Mouse (Mus musculus) lung, embryonic 16.5 days (tissue): ENCODE data around the gene Egfem1. TPM values are rescaled to one million over a fixed set of nuclear protein-coding genes. Genes with fewer than 3 reads are reported as not detected.
A peak's percentile ranks its signal among the peaks of the same experiment; 100 is the strongest.

Experiments used
- ATAC-seq: fragments of 200-750 bp; cut with Nextera tagmentation; 2 replicates; pipeline ENCODE4 v1.8.0; 2017; ENCODE audit warnings: low read depth, mild to moderate bottlenecking, moderate library complexity
- H3K27ac ChIP-seq: fragments of 300-500 bp; sonication (generic); 2 replicates; pipeline ENCODE4 v1.5.1; 2014; ENCODE audit warnings: mild to moderate bottlenecking, control low read depth, low read length
- H3K27me3 ChIP-seq: fragments of 300-500 bp; sonication (generic); 2 replicates; pipeline ENCODE4 v1.6.1; 2014; ENCODE audit warnings: low read depth, low read length, mixed read lengths; ENCODE audit not compliant: control insufficient read depth, insufficient read depth
- H3K36me3 ChIP-seq: fragments of 300-500 bp; sonication (generic); 2 replicates; pipeline ENCODE4 v1.6.1; 2014; ENCODE audit warnings: low read length; ENCODE audit not compliant: control insufficient read depth, insufficient read depth
- H3K4me1 ChIP-seq: fragments of 300-500 bp; sonication (generic); replicated peaks from 2 replicates; pipeline ENCODE4 v1.6.1; 2014; ENCODE audit warnings: low read length, mixed read lengths; ENCODE audit not compliant: control insufficient read depth, insufficient read depth
- H3K4me2 ChIP-seq: fragments of 300-500 bp; sonication (generic); 2 replicates; pipeline ENCODE4 v1.6.1; 2014; ENCODE audit warnings: low read depth, low read length, control low read depth
- H3K4me3 ChIP-seq: fragments of 300-500 bp; sonication (generic); 2 replicates; pipeline ENCODE4 v1.5.1; 2014; ENCODE audit warnings: mild to moderate bottlenecking, low read length, control low read depth
- H3K9ac ChIP-seq: fragments of 300-500 bp; sonication (generic); 2 replicates; pipeline ENCODE4 v1.6.1; 2014; ENCODE audit warnings: low read length, control low read depth
- H3K9me3 ChIP-seq: fragments of 300-500 bp; sonication (generic); 2 replicates; pipeline ENCODE4 v1.6.1; 2016; ENCODE audit warnings: low read length; ENCODE audit not compliant: control insufficient read depth
- WGBS: fragments of 180-500 bp; shearing (Covaris S2); extraction: QIAGEN DNeasy Blood & Tissue Kit; methylation state at CpG from one replicate; pipeline ENCODE4 v1.1.7; 2014; 5-methylcytosine and 5-hydroxymethylcytosine counted together
- polyA plus RNA-seq: library from polyadenylated mRNA; unstranded; fragments of >200 nt; fragmentation: Nextera tagmentation; extraction: Ambion mirVana; gene quantifications from 2 replicates; pipeline ENCODE4 v1.2.1, GENCODE M21; 2015

The Egfem1 gene
- polyA plus RNA-seq, 1 experiment from 2014 or later, result 18.5 TPM

DNA sequence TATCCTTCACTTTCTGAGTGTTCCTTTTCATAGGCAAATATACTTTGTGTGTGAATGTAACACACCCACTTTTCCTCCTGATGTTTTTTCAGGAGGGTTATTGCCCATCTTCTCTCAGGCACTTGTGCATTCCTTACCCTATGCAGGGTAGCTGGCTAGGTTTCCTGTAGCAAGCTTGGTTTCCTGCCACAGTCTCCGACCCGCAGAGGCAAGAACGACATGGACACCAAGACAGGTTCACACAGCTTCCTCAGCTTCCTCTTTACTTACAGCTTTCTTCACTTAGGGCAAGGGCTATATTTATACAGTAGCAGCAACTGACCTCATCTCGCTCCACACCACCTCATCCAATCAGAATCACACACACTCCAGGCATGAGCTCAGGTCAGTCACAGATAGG lies 10.5 kb upstream of the Egfem1 start:
- H3K36me3 ChIP-seq, result no peaks in the 10 kb centered on the region
- WGBS, result 62% methylated on average over 4 of the region's 4 CpGs
- H3K27me3 ChIP-seq, result no peaks in the 10 kb centered on the region
- no peak overlapping the region for H3K4me2 ChIP-seq
- H3K9me3 ChIP-seq, result no peaks in the 10 kb centered on the region
- H3K27ac ChIP-seq, result no peak overlapping the region
- H3K4me3 ChIP-seq, result no peak overlapping the region
- ATAC-seq, result no peak
- no peaks in the 10 kb centered on the region for H3K4me1 ChIP-seq
- H3K9ac ChIP-seq, result no peak overlapping the region

GRCm38 (mm10) chr3:29081517-29081916 lies 306 bp upstream of the Egfem1 start:
- 23% methylated on average over 13 of the region's 13 CpGs for WGBS
- H3K27me3 ChIP-seq, result peaks cover 36% of the 10 kb centered on the region
- H3K36me3 ChIP-seq, result no peaks in the 10 kb centered on the region
- peaks cover 12% of the 10 kb centered on the region; the same call in 1 of the 2 replicates for H3K4me1 ChIP-seq
- peak overlapping the region; percentile 52 for H3K4me3 ChIP-seq
- no peaks in the 10 kb centered on the region for H3K9me3 ChIP-seq
- no peak overlapping the region for H3K27ac ChIP-seq
- peak; percentile 34; the same call in 1 of the 2 replicates for ATAC-seq
- no peak overlapping the region for H3K9ac ChIP-seq
- H3K4me2 ChIP-seq, result peak overlapping the region; percentile 81

- H3K27me3 ChIP-seq, result peaks cover 36% of the 10 kb centered on the region
Observed at GRCm38 (mm10) chr3:29082296-29082995, 623 bp downstream of the Egfem1 start.

GRCm38 (mm10) chr3:29082996-29083350 lies 1.1 kb downstream of the Egfem1 start:
- Histone ChIP-seq H3K4me3 (peak overlapping the region; percentile 52), H3K36me3 (no peaks in the 10 kb centered on the region), H3K27me3 (peaks cover 36% of the 10 kb centered on the region), H3K9ac (peak overlapping the region; percentile 27), H3K9me3 (no peaks in the 10 kb centered on the region), H3K4me1 (peaks cover 12% of the 10 kb centered on the region; the same call in 1 of the 2 replicates), H3K27ac (no peak overlapping the region), H3K4me2 (peak overlapping the region; percentile 81)
- ATAC-seq, result no peak
- whole genome bisulfite sequencing, result 3% methylated on average over 12 of the region's 12 CpGs

More at GRCm38 (mm10) chr3:29082296-29082995, 623 bp downstream of the Egfem1 start:
- ATAC-seq, result peak; percentile 75
- H3K9me3 ChIP-seq, result no peaks in the 10 kb centered on the region
- under 1% methylated on average over 46 of the region's 59 CpGs for WGBS
- peak overlapping the region; percentile 52 for H3K4me3 ChIP-seq
- H3K27ac ChIP-seq, result no peak overlapping the region
- H3K9ac ChIP-seq, result peak overlapping the region; percentile 27
- no peaks in the 10 kb centered on the region for H3K36me3 ChIP-seq
- peaks cover 12% of the 10 kb centered on the region; the same call in 1 of the 2 replicates for H3K4me1 ChIP-seq
- peak overlapping the region; percentile 81 for H3K4me2 ChIP-seq

DNA sequence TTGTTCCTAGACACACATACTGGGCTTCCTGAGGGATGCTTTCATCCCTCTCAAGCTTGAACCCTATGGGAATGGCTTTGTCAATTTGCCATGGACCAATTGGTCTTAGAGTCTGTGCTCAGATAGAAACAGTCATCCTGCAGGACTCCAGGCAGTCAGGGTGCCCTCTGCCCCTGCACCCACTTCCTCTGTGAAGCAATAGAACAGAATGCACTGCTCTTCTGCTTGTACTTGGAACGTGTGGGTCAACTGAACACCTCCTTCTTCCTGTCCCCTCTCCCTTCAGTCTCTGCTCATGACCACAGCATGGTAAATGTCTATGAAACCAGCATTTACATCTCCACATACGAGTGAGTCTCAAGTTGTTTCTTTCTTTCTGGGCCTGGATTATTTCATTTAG lies 16.6 kb downstream of the Egfem1 start:
- WGBS, result 39% methylated on average over 2 of the region's 2 CpGs
- Histone ChIP-seq H3K4me3 (no peak overlapping the region), H3K4me1 (no peaks in the 10 kb centered on the region; the same call in 1 of the 2 replicates), H3K4me2 (no peak overlapping the region), H3K27ac (no peak overlapping the region), H3K9me3 (no peaks in the 10 kb centered on the region), H3K9ac (no peak overlapping the region), H3K27me3 (no peaks in the 10 kb centered on the region), H3K36me3 (no peaks in the 10 kb centered on the region)
- ATAC-seq, result no peak

DNA sequence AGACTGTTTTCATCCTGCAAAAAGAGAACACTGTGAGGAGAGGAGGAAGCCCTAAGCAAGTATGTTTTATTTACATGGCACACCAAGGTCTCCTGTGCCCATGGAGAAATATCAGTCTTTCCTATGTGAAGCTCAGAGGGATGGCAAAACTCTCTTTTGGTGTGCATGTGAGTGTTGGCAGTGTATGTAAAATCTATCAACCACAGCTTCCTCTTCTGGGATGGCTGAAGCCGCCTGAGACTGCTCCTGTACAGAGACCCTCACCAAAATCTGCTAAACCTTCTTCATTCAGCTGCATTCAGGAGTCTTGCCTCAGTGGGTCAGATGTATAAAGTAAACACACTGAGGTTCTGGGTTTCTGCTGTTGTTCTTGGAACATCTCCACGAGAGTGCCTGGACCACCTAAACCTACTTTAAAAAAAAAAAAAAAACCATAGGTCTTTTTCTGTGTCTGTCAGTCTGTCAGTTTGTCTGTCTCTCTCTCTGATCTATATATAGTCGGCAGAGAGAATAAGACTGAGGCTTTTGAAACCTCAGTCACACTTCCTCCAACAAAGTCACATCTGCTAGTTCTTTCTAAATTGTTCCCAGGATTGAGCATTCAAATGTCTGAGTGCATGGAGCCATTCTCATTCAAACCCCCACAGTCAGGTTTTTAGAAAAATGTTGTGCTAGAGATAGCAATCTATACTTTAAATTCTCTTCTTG lies 24.3 kb downstream of the Egfem1 start:
- no peaks in the 10 kb centered on the region for H3K36me3 ChIP-seq
- H3K9ac ChIP-seq, result no peak overlapping the region
- no peaks in the 10 kb centered on the region for H3K4me1 ChIP-seq
- no peak for ATAC-seq
- no peak overlapping the region for H3K4me2 ChIP-seq
- H3K27me3 ChIP-seq, result no peaks in the 10 kb centered on the region
- H3K4me3 ChIP-seq, result no peak overlapping the region
- H3K9me3 ChIP-seq, result no peaks in the 10 kb centered on the region
- 77% methylated on average over 3 of the region's 3 CpGs for WGBS
- no peak overlapping the region for H3K27ac ChIP-seq

DNA sequence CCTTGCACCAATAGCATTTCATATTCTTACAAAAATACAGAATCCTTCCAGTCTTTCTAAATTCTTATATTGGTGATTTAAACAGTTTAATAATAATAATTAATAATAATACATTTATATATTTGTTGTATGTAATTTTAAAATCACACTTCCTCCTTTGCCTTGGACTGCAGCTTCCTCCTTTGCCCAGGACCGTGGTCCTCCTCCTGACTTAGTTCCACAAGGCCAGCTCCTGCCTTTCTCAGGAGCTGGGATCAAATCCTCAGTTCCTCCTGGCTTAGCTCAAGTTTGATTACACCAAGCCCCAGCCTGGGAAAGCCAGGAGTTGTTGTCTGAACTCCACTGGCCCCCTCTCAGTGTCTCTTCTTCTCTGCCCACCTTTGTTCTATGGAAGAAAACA lies 25.3 kb downstream of the Egfem1 start:
- no peak overlapping the region for H3K27ac ChIP-seq
- H3K27me3 ChIP-seq, result no peaks in the 10 kb centered on the region
- H3K4me3 ChIP-seq, result no peak overlapping the region
- H3K9me3 ChIP-seq, result no peaks in the 10 kb centered on the region
- H3K4me1 ChIP-seq, result no peaks in the 10 kb centered on the region
- H3K4me2 ChIP-seq, result no peak overlapping the region
- ATAC-seq, result no peak
- WGBS, result 88% methylated on average over 1 of the region's 1 CpGs
- no peaks in the 10 kb centered on the region for H3K36me3 ChIP-seq
- H3K9ac ChIP-seq, result no peak overlapping the region

GRCm38 (mm10) chr3:29110321-29110720 lies 28.5 kb downstream of the Egfem1 start:
- Histone ChIP-seq H3K4me2 (no peak overlapping the region), H3K36me3 (no peaks in the 10 kb centered on the region), H3K9me3 (no peaks in the 10 kb centered on the region), H3K4me3 (no peak overlapping the region), H3K9ac (no peak overlapping the region), H3K27me3 (no peaks in the 10 kb centered on the region), H3K4me1 (no peaks in the 10 kb centered on the region), H3K27ac (no peak overlapping the region)
- WGBS, result 69% methylated on average over 2 of the region's 2 CpGs
- no peak for ATAC-seq

DNA sequence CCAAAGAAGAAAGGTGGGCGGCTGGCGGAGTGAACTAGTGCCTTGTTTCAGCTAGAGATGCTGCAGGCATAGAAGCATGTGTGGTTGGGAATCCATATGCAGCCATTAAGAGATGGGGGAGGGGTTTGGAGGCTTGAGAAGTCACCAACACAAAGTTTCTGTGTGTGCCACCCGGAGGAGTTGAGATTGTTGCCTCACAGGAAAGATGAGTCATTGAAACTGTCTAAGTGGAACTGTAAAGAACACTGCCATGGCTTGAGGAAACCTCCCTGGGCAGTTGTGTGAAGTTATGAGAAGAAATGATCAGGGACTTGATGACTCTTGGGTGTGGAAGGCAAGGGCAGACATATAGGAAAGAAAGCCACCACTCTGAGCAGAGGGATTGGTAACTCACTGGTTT lies 32.7 kb downstream of the Egfem1 start:
- no peaks in the 10 kb centered on the region for H3K36me3 ChIP-seq
- no peak overlapping the region for H3K27ac ChIP-seq
- no peak overlapping the region for H3K4me3 ChIP-seq
- no peak for ATAC-seq
- H3K4me2 ChIP-seq, result no peak overlapping the region
- no peaks in the 10 kb centered on the region for H3K9me3 ChIP-seq
- H3K9ac ChIP-seq, result no peak overlapping the region
- whole genome bisulfite sequencing, result 83% methylated on average over 3 of the region's 3 CpGs
- H3K4me1 ChIP-seq, result no peaks in the 10 kb centered on the region
- H3K27me3 ChIP-seq, result no peaks in the 10 kb centered on the region
